Mouse (Mus musculus) frontal cortex, postnatal 14 days (tissue): ENCODE results near the gene Lce1k.
"Not testable (repeated sequence)": the region's sequence is repeated elsewhere in the genome, so short reads cannot be mapped to it uniquely, and the experiment has no call there.

Experiments used
- DNase-seq, 2 experiments: peaks; one replicate each; pipeline ENCODE4 v3.0.0; 2022; ENCODE audit warnings: low spot score in 2 of 2

Lce1k gene

GRCm38 (mm10) chr3:92807791-92808190 lies at the start of gene Lce1k:
Lce1k (minus strand) TSS chr3:92807891.
- no peak for DNase-seq

GRCm38 (mm10) chr3:92851186-92851585 lies 43.5 kb upstream of the Lce1k start, which contains the start of gene Lce1l:
Lce1l (minus strand) TSS chr3:92851286.
- no peak for DNase-seq

- no peak for DNase-seq
Observed at GRCm38 (mm10) chr3:92827108-92827507, 19.4 kb upstream of the Lce1k start, which contains the start of gene Kprp. Kprp (minus strand) TSS chr3:92827247.

- DNase-seq = no peak
Observed at GRCm38 (mm10) chr3:92825808-92826207, 18.1 kb upstream of the Lce1k start.

GRCm38 (mm10) chr3:92816036-92816435 lies 8.3 kb upstream of the Lce1k start:
- not testable (repeated sequence) for DNase-seq

GRCm38 (mm10) chr3:92815581-92815980 lies 7.9 kb upstream of the Lce1k start:
- no peak for DNase-seq

GRCm38 (mm10) chr3:92790414-92790813 lies 17.3 kb downstream of the Lce1k start, which contains the start of gene Lce1j:
Lce1j (minus strand) TSS chr3:92790514.
- no peak for DNase-seq

- no peak for DNase-seq
Observed at GRCm38 (mm10) chr3:92778799-92779198, 28.9 kb downstream of the Lce1k start, which contains the start of gene Lce1i. Lce1i (minus strand) TSS chr3:92778899.

- no peak for DNase-seq
Observed at GRCm38 (mm10) chr3:92771573-92771972, 36.1 kb downstream of the Lce1k start.

- no peak for DNase-seq
Observed at GRCm38 (mm10) chr3:92764965-92765364, 42.7 kb downstream of the Lce1k start, which contains the start of gene Lce1h. Lce1h (minus strand) TSS chr3:92765065.
